Comparison of ENCODE assay signal across 16 mouse cellular contexts in the genomic region with DNA sequence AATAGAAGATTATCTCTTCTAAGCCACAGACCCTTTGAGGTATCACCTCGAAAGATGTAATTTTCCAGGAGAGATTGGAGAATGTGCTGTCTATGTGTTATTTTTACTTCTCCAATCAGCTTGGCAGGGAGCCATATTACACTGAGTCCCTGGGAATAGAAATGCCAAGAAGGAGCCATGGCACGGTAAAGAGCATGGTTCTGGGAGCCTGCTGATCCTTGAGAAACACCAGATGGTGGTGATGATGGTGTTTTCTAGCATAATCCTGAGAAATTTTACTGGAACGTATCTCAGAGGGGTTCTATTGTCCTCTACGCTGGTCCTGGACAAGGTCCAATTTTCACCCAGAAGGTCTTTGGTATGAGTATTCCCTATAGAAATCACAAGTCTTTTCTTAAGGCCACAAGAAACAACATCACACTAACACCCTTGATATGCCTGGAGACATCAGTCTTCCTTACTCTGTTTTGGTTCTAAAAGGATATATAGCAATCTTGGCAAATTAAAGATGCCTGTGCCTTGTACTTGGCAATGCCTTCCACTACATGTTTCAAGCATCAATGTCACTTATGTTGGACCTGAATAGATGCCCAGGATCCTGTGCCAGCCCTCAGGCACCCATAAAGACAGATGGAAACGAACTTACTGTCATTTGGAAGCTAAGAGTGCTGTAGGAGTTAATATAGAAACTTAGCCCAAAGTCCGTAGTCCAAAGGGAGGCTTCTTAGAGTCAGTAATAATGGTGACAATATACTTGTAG.
A peak's percentile ranks its signal among the peaks of the same experiment; 100 is the strongest.
DNase-seq lines count a peak whose midpoint lies in the region; ATAC-seq and TF ChIP-seq lines count a peak whose summit lies in the region.
"Had no signal": no experiment of that assay in that cellular context is flagged by ENCODE, and none has a peak within 500 bp of the region (broad histone marks: within the 10 kb centered on the region; RNA-seq: fewer than 3 reads in every experiment).

No protein-coding gene starts in this region.

- H3K36me3 ChIP-seq in hindbrain, postnatal 0 days (ENCODE audit: insufficient read depth, low read length), result no peaks in the 10 kb centered on the region
- H3K36me3 ChIP-seq in hindbrain, embryonic 14.5 days (replicated peaks; ENCODE audit: control insufficient read depth, insufficient read depth), result no peaks in the 10 kb centered on the region
- H3K36me3 ChIP-seq: heart, embryonic 10.5 days; intestine, embryonic 15.5 days; lung, embryonic 15.5 days; neural tube, embryonic 13.5 days had no signal

- no peak overlapping the region for H3K9ac ChIP-seq in hindbrain, postnatal 0 days (replicated peaks; ENCODE audit: low read length)
- no peak overlapping the region for H3K9ac ChIP-seq in hindbrain, embryonic 14.5 days
- H3K9ac ChIP-seq: intestine, embryonic 15.5 days; lung, embryonic 15.5 days; neural tube, embryonic 13.5 days had no signal

- H3K9me3 ChIP-seq in hindbrain, postnatal 0 days (ENCODE audit: low read length), result no peaks in the 10 kb centered on the region
- no peaks in the 10 kb centered on the region for H3K9me3 ChIP-seq in hindbrain, embryonic 14.5 days (ENCODE audit: control insufficient read depth, low read length)
- H3K9me3 ChIP-seq: heart, embryonic 10.5 days; intestine, embryonic 15.5 days; lung, embryonic 15.5 days; neural tube, embryonic 13.5 days had no signal

- H3K27me3 ChIP-seq in hindbrain, postnatal 0 days (ENCODE audit: insufficient read depth, low read length), result no peaks in the 10 kb centered on the region
- H3K27me3 ChIP-seq in hindbrain, embryonic 14.5 days (ENCODE audit: control insufficient read depth, insufficient read depth, low read length), result no peaks in the 10 kb centered on the region
- H3K27me3 ChIP-seq: intestine, embryonic 15.5 days; lung, embryonic 15.5 days; neural tube, embryonic 13.5 days had no signal

- DNase-seq in hindbrain, postnatal 0 days (ENCODE audit: low spot score), result peak; percentile 23
- DNase-seq in hindbrain, embryonic 14.5 days (ENCODE audit: low spot score), result no peak
- peak; percentile 13 for DNase-seq in adipocyte (ENCODE audit: low spot score)
- DNase-seq in brain, embryonic 18.5 days (ENCODE audit: low read depth, low spot score), result peak; percentile 51
- DNase-seq in cerebellum, postnatal 25 days, result peak; percentile 33 to 49
- DNase-seq in gastrocnemius, adult 8-10 months (ENCODE audit: low spot score in 2 of 2), result no peak
- DNase-seq in lung, adult 18-20 months, result no peak
- DNase-seq: gastrocnemius, postnatal 10 days; kidney, postnatal 10 days; thymus, adult 18-20 months had no signal

- 37% methylated on average over 6 of the region's 6 CpGs for WGBS in hindbrain, postnatal 0 days
- 66% methylated on average over 6 of the region's 6 CpGs for WGBS in hindbrain, embryonic 14.5 days

- H3K4me2 ChIP-seq in hindbrain, postnatal 0 days (ENCODE audit: low read depth, low read length), result no peak overlapping the region
- H3K4me2 ChIP-seq in hindbrain, embryonic 14.5 days (replicated peaks), result no peak overlapping the region
- H3K4me2 ChIP-seq: intestine, embryonic 15.5 days; lung, embryonic 15.5 days; neural tube, embryonic 13.5 days had no signal

- no peak for ATAC-seq in hindbrain, postnatal 0 days
- no peak for ATAC-seq in hindbrain, embryonic 14.5 days (ENCODE audit: low FRiP score)
- ATAC-seq: activated CD4-positive, CD25-positive, alpha-beta regulatory T cell, adult 4 months; CD4-positive, CD25-positive, alpha-beta regulatory T cell, adult 4 months; intestine, embryonic 15.5 days had no signal

- TF ChIP-seq CTCF in hindbrain, postnatal 0 days (IDR thresholded peaks at IDR 0.05; ENCODE audit: low read depth), result no peak

- H3K27ac ChIP-seq in hindbrain, postnatal 0 days, result no peak overlapping the region
- H3K27ac ChIP-seq in hindbrain, embryonic 14.5 days, result no peak overlapping the region
- H3K27ac ChIP-seq: heart, embryonic 10.5 days; intestine, embryonic 15.5 days; lung, embryonic 15.5 days; neural tube, embryonic 13.5 days had no signal

- H3K4me3 ChIP-seq in hindbrain, postnatal 0 days (ENCODE audit: low read length), result no peak overlapping the region
- H3K4me3 ChIP-seq in hindbrain, embryonic 14.5 days (replicated peaks; ENCODE audit: low read length), result no peak overlapping the region
- H3K4me3 ChIP-seq: heart, embryonic 10.5 days; intestine, embryonic 15.5 days; lung, embryonic 15.5 days; neural tube, embryonic 13.5 days had no signal

- no peaks in the 10 kb centered on the region for H3K4me1 ChIP-seq in hindbrain, postnatal 0 days (ENCODE audit: insufficient read depth, low read length)
- no peaks in the 10 kb centered on the region for H3K4me1 ChIP-seq in hindbrain, embryonic 14.5 days (replicated peaks; ENCODE audit: control insufficient read depth, insufficient read depth, low read length)
- H3K4me1 ChIP-seq: heart, embryonic 10.5 days; intestine, embryonic 15.5 days; lung, embryonic 15.5 days; neural tube, embryonic 13.5 days had no signal

Comparison
In these comparisons a context has a peak if more than half of its experiments do, and no peak if none do; other contexts are left out.
1. DNase-seq: peak in hindbrain, postnatal 0 days (single experiment), adipocyte (single experiment), brain, embryonic 18.5 days (single experiment) and cerebellum, postnatal 25 days (2 of 2); none in hindbrain, embryonic 14.5 days (single experiment), gastrocnemius, adult 8-10 months (0 of 2) and lung, adult 18-20 months (0 of 2).